Mouse (Mus musculus): ENCODE measurements around the gene Trabd2b.

Trabd2b gene

GRCm38 (mm10) chr4:114540031-114540430 lies 133.5 kb downstream of the Trabd2b start:
- no peak for DNase-seq (ENCODE audit: low spot score in 2 of 2)

GRCm38 (mm10) chr4:114541221-114541620 lies 134.7 kb downstream of the Trabd2b start:
- no peak for DNase-seq (ENCODE audit: low spot score in 2 of 2)

GRCm38 (mm10) chr4:114542136-114542535 lies 135.6 kb downstream of the Trabd2b start:
- no peak for DNase-seq (ENCODE audit: low spot score in 2 of 2)

- no peak for DNase-seq (ENCODE audit: low spot score in 2 of 2)
Measured at GRCm38 (mm10) chr4:114545481-114546200, 139.1 kb downstream of the Trabd2b start.

GRCm38 (mm10) chr4:114547658-114548448 lies 141.3 kb downstream of the Trabd2b start:
- no peak for DNase-seq (ENCODE audit: low spot score in 2 of 2)

- no peak for DNase-seq (ENCODE audit: low spot score in 2 of 2)
Measured at GRCm38 (mm10) chr4:114549487-114549886, 143.0 kb downstream of the Trabd2b start.

GRCm38 (mm10) chr4:114550471-114551156 lies 144.1 kb downstream of the Trabd2b start:
- DNase-seq (ENCODE audit: low spot score in 2 of 2): no peak

GRCm38 (mm10) chr4:114556880-114557279 lies 150.4 kb downstream of the Trabd2b start:
- no peak for DNase-seq (ENCODE audit: low spot score in 2 of 2)

- DNase-seq (ENCODE audit: low spot score in 2 of 2): no peak
Measured at GRCm38 (mm10) chr4:114557731-114558130, 151.2 kb downstream of the Trabd2b start.

GRCm38 (mm10) chr4:114558487-114558886 lies 152.0 kb downstream of the Trabd2b start:
- DNase-seq (ENCODE audit: low spot score in 2 of 2): no peak

- DNase-seq (ENCODE audit: low spot score in 2 of 2): no peak
Measured at GRCm38 (mm10) chr4:114560638-114561216, 154.2 kb downstream of the Trabd2b start.

GRCm38 (mm10) chr4:114564131-114564695 lies 157.7 kb downstream of the Trabd2b start:
- peak in 1 of 2 experiments; percentile 55 for DNase-seq (ENCODE audit: low spot score in 2 of 2)

GRCm38 (mm10) chr4:114567594-114567993 lies 161.1 kb downstream of the Trabd2b start:
- no peak for DNase-seq (ENCODE audit: low spot score in 2 of 2)

GRCm38 (mm10) chr4:114568081-114568605 lies 161.6 kb downstream of the Trabd2b start:
- DNase-seq (ENCODE audit: low spot score in 2 of 2): no peak

- DNase-seq (ENCODE audit: low spot score in 2 of 2): no peak
Measured at GRCm38 (mm10) chr4:114578153-114578950, 171.8 kb downstream of the Trabd2b start.

GRCm38 (mm10) chr4:114583546-114584144 lies 177.1 kb downstream of the Trabd2b start:
- DNase-seq (ENCODE audit: low spot score in 2 of 2): no peak

- DNase-seq (ENCODE audit: low spot score in 2 of 2): no peak
Measured at GRCm38 (mm10) chr4:114584686-114585085, 178.2 kb downstream of the Trabd2b start.

- DNase-seq (ENCODE audit: low spot score in 2 of 2): no peak
Measured at GRCm38 (mm10) chr4:114593554-114594215, 187.2 kb downstream of the Trabd2b start.

- DNase-seq (ENCODE audit: low spot score in 2 of 2): no peak
Measured at GRCm38 (mm10) chr4:114595188-114595701, 188.7 kb downstream of the Trabd2b start.

Measured in urinary bladder, postnatal 36 days (tissue).